Mouse (Mus musculus) testis, adult 2 months (tissue): ENCODE results near the gene Tmem259. TPM values are rescaled to one million over a fixed set of nuclear protein-coding genes. Genes with fewer than 3 reads are reported as not detected.

Experiments
- H3K27ac ChIP-seq: fragments of 200-500 bp; 2 replicates; pipeline ENCODE4 v1.5.1; 2012; ENCODE audit warnings: low read depth, low read length; ENCODE audit not compliant: control insufficient read depth, insufficient read depth
- H3K27me3 ChIP-seq: fragments of 200-500 bp; 2 replicates; pipeline ENCODE4 v1.6.1; 2012; ENCODE audit warnings: mild to moderate bottlenecking, low read length, moderate library complexity; ENCODE audit not compliant: control insufficient read depth, insufficient read depth
- H3K36me3 ChIP-seq: fragments of 200-500 bp; 2 replicates; pipeline ENCODE4 v1.6.1; 2012; ENCODE audit warnings: mild to moderate bottlenecking, low read length; ENCODE audit not compliant: control insufficient read depth, insufficient read depth
- H3K4me1 ChIP-seq: fragments of 200-500 bp; 2 replicates; pipeline ENCODE4 v1.6.1; 2012; ENCODE audit warnings: low read length; ENCODE audit not compliant: control insufficient read depth, insufficient read depth
- H3K4me3 ChIP-seq: fragments of 200-500 bp; 2 replicates; pipeline ENCODE4 v1.5.1; 2012; ENCODE audit warnings: low read depth, mild to moderate bottlenecking, low read length, moderate library complexity, mixed read lengths; ENCODE audit not compliant: control insufficient read depth
- CTCF ChIP-seq: fragments of 200-500 bp; IDR thresholded peaks from 2 replicates; pipeline ENCODE4 v1.5.1; 2012; ENCODE audit warnings: low read depth, mild to moderate bottlenecking, inconsistent platforms, low read length, moderate library complexity; ENCODE audit not compliant: control insufficient read depth, insufficient read depth, insufficient replicate concordance
- POLR2A ChIP-seq: fragments of 200-500 bp; IDR thresholded peaks from 2 replicates; pipeline ENCODE4 v1.6.1; 2012; ENCODE audit warnings: low read depth, mild to moderate bottlenecking, inconsistent platforms, low read length, moderate library complexity; ENCODE audit not compliant: control insufficient read depth
- polyA plus RNA-seq: library from polyadenylated mRNA; depleted of rRNA; stranded (reverse); fragments of >200 nt; gene quantifications from 2 replicates; pipeline ENCODE4 v1.2.3, GENCODE M21; 2012

Gene Tmem259
- polyA plus RNA-seq, 1 experiment = 202 TPM

GRCm38 (mm10) chr10:80020191-80020590 lies 36.1 kb upstream of the Tmem259 start:
- Histone ChIP-seq H3K4me3 (no peak overlapping the region), H3K27me3 (no peaks in the 10 kb centered on the region), H3K36me3 (no peaks in the 10 kb centered on the region), H3K27ac (no peak overlapping the region), H3K4me1 (peaks cover 4% of the 10 kb centered on the region; the same call in 1 of the 2 replicates)
- TF ChIP-seq CTCF = no peak
- TF ChIP-seq POLR2A = no peak

GRCm38 (mm10) chr10:80019471-80020131 lies 35.5 kb upstream of the Tmem259 start:
- TF ChIP-seq CTCF (no peak), POLR2A (no peak)
- Histone ChIP-seq H3K4me3 (no peak overlapping the region), H3K36me3 (no peaks in the 10 kb centered on the region), H3K4me1 (peaks cover 4% of the 10 kb centered on the region; the same call in 1 of the 2 replicates), H3K27me3 (no peaks in the 10 kb centered on the region), H3K27ac (no peak overlapping the region)

GRCm38 (mm10) chr10:80018739-80019297 lies 34.7 kb upstream of the Tmem259 start:
- Histone ChIP-seq H3K27me3 (no peaks in the 10 kb centered on the region), H3K4me1 (peaks cover 2% of the 10 kb centered on the region; the same call in 1 of the 2 replicates), H3K27ac (no peak overlapping the region), H3K36me3 (no peaks in the 10 kb centered on the region), H3K4me3 (no peak overlapping the region)
- TF ChIP-seq POLR2A (no peak), CTCF (no peak)

DNA sequence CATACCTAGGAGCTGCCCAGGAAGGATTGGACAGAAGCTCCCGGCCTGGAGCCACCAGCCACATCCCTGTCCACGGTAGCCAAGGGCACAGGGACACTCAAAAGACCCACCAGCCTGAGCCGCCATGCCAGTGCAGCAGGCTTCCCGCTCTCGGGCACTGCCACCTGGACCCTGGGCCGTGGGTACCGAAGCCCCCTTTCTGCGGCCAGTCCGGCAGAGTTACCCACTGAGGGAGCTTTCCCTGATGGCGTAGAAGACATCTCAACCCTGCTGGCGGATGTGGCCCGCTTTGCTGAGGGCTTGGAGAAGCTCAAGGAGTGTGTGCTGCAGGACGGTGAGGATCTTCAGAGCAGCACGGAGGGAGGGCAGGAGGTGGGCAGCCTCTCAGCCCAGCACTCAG lies 33.6 kb upstream of the Tmem259 start:
- H3K4me1 ChIP-seq = peaks cover 2% of the 10 kb centered on the region; the same call in 1 of the 2 replicates

GRCm38 (mm10) chr10:80017361-80017760 lies 33.2 kb upstream of the Tmem259 start:
- Histone ChIP-seq H3K4me1 (peaks cover 2% of the 10 kb centered on the region; the same call in 1 of the 2 replicates), H3K36me3 (no peaks in the 10 kb centered on the region), H3K27ac (no peak overlapping the region), H3K4me3 (no peak overlapping the region), H3K27me3 (no peaks in the 10 kb centered on the region)
- TF ChIP-seq CTCF = no peak

More for the DNA sequence above, 33.6 kb upstream of the Tmem259 start:
- Histone ChIP-seq H3K27ac (no peak overlapping the region), H3K27me3 (no peaks in the 10 kb centered on the region), H3K4me3 (no peak overlapping the region), H3K36me3 (no peaks in the 10 kb centered on the region)
- no peak for TF ChIP-seq CTCF
- TF ChIP-seq POLR2A = no peak

GRCm38 (mm10) chr10:80016931-80017330 lies 32.8 kb upstream of the Tmem259 start:
- H3K36me3 ChIP-seq = no peaks in the 10 kb centered on the region
- H3K4me1 ChIP-seq = peaks cover 2% of the 10 kb centered on the region; the same call in 1 of the 2 replicates
- no peaks in the 10 kb centered on the region for H3K27me3 ChIP-seq
- H3K4me3 ChIP-seq = no peak overlapping the region
- TF ChIP-seq CTCF (no peak), POLR2A (no peak)
- H3K27ac ChIP-seq = no peak overlapping the region

GRCm38 (mm10) chr10:80016511-80016910 lies 32.4 kb upstream of the Tmem259 start, which contains the start of gene Arhgap45:
Gene Arhgap45 (plus strand): TSS chr10:80016653.
- H3K4me1 ChIP-seq = peaks cover 2% of the 10 kb centered on the region; the same call in 1 of the 2 replicates
- no peaks in the 10 kb centered on the region for H3K36me3 ChIP-seq
- H3K4me3 ChIP-seq = no peak within 1 kb of the TSS
- TF ChIP-seq POLR2A (no peak), CTCF (no peak)
- H3K27me3 ChIP-seq = no peaks in the 10 kb centered on the region
- no peak within 1 kb of the TSS for H3K27ac ChIP-seq
